Mouse (Mus musculus) adrenal gland, postnatal 4 days (tissue): ENCODE data around the gene Abi2. TPM values are rescaled to one million over a fixed set of nuclear protein-coding genes. Genes with fewer than 3 reads are reported as not detected.

Source experiments
- DNase-seq, 2 experiments: peaks; one replicate each; pipeline ENCODE4 v3.0.0; 2021 to 2022; ENCODE audit warnings: low spot score in 2 of 2, mixed read lengths in 2 of 2
- total RNA-seq, 2 experiments: library from RNA; stranded (reverse); gene quantifications; 2 replicates each; pipeline ENCODE4 v1.2.3; 2021

Gene Abi2
- total RNA-seq, 2 experiments from 2014 or later: 45.0 to 54.9 TPM

DNA sequence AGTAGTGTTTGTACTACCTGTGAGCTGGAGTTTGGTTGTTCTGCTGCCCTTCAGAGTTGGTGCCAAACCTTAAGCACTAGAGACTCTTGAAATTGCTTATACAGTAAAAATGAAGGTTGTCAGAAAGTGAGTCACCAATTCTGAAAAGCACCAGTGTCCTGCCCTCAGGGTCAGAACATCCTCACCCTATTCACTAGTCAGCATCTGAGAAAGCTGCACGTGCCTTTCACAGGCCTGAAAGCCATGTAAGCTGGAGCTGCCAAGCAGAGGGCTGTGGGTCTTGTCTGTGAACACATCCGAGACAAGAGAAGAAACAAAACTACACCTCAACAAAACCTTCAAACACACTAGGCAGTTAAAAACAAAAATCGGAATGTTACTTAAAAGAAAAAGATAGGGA lies 76.2 kb downstream of the Abi2 start:
- DNase-seq: no peak

DNA sequence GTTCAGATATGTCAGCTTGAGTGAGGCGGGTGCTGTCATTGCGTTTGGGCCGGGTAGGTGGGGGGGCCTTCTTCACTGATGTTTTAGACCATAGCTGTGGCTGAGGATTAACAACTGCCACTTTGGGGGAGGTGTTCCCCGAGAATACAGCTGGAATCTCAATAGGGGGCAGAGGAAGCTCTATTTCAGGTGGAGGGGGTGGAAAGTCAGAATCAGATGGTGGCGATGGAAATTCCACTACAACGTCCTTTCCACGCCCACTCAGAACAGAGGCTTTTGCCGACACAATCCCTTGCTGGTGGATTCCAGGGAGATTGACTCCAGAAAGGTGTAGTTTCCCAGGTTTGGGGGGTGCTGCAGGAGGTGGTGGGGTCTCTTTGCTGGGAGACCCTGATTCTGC lies 79.2 kb downstream of the Abi2 start:
- DNase-seq: no peak

DNA sequence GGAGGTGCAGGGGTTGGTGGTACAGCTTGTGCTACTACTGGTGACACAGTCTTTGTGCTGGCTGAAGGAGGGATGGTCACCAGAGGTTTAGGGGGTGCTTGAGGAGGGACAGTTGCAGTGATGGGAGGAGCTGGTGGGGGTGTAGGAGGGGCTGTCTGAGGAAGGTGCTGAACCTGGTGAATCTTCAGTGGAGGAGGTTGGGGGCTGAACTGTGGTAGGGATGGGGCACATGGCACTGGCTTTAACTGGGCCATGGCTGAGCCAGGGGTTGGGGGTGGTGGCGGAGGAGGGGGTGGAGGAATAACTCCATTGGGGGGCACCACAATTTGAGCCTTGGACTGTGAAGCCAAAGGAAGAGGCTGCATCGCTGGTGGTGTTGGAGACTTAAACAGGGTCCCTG lies 80.2 kb downstream of the Abi2 start:
- DNase-seq: no peak

DNA sequence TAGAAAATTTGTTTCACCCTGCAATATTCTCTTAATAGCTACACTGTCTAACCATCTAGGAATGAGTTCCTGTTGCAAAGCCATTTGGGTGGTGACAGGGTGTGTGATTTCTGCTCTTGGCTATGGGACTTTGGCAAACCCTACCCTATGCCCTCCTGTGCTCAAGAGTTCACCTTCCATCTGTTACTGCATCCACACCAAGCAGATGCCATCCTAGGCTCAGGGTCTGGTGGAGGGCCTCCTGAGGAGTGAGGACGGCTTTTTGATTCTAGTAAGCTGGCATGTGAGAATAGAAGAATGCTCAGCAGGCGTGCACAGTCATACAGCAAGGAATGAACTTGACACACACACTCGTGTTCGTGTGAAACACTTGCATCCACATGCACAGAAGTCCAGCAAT lies 81.1 kb downstream of the Abi2 start:
- DNase-seq: no peak

DNA sequence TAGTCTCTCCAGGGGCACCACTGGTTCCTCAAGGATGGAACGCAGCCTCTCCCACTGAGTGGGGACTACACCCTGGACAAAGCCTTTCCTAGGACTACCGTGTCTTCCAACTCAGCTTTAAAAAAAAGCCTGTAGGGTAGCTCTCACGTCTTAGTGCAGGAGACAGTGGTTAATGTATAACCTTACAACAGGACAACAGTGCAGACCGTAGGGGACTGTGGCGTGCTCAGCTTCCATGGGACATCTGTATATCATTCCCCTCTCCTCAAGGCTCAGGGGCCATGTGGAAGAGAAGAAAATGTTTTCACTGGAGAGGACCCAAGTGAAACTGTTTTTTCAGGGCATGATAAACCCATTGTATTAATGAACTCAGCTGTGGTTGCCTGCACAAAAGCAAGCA lies 83.0 kb downstream of the Abi2 start:
- no peak for DNase-seq

DNA sequence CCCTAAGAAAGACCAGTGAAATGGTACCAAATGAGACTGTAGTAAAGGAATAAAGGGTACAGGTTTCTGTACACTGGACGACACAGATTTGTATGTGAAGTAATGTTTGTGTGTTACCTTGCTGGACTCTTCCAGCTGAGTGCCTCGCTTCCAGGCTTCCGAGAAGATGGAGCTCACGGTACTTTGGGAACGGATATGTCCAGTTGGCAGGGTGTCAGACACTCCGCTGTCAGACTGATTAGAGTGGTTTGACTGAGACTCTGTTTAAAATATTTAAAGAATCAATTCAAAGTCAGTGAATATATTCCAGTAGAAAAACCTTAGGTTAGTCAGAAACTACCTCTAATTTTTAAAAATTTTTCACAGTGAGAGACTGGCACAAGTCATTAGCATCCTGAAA lies 84.0 kb downstream of the Abi2 start:
- DNase-seq: no peak

DNA sequence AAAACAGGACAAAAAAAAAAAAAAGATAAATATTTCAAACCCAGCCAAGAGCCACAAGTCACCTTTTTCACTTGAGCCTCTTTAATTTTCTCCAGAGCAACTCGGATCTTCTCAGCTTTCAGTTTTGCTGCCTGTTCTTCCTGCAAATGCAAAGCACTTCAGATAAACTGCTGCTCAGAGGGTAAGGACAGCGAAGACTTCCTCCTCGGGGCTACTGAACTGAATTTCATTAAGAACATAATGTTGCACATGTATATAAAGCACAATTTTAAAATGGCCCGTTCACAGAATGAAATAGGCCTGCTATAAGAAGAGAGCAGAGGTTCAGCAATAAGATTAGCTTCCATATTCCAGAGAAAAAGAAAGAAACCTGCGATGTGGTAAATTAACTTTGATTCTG lies 94.0 kb downstream of the Abi2 start:
- no peak for DNase-seq

DNA sequence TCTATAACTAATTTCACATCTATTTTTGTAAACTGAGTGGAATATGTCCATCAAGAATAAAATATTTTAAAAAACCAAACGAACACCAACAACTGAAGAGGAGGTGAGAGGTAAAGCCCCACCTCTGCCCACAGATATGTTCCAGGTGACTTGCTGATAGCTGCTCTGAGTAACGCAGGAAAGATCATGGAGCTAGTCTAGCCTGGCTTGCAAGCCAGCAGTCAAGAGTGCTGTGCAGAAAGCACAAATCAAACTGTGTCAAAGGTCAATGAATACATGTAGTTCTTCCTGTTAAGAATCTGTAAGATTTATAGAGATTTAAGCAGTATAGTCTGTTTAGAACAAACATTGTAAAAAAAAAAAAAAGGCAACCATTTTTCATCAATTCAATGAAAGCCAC lies 101.2 kb downstream of the Abi2 start:
- no peak for DNase-seq

DNA sequence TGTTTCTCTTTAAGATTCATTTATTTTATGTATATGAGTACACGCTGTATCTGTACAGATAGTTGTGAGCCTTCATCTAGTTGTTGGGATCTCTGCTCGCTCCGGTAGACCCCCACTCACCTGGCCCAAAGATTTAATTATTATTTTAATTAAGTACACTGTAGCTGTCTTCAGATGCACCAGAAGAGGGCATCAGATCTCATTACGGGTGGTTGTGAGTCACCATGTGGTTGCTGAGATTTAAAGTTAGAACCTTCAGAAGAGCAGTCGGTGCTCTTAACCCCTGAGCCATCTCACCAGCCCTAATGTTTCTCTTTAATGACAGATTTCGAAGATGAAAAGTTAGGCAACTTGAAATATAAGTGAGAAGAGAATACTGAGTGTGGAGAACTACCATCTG lies 120.7 kb downstream of the Abi2 start:
- no peak for DNase-seq

DNA sequence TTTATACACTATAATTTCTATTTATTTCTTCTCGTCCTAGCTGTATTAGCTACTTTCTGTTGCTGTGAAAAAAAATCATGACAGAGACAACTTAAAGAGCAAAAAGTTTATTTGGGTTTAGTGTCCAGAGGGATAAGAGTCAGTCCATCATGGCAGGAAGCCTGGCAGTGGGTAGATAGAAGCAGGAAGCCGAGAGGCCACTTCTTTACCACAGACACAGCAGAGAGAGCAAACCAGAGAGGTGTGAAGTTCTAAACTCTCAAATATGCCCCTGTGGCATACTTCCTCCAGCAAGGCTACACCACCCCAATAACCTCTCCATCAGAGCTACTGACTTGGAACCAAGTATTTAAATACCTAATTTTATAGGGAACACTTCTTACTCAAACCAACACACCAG lies 121.2 kb downstream of the Abi2 start:
- DNase-seq: no peak

Other genes starting within 250 kb of the Abi2 start
- 10 to 100 TPM; 40.8 to 43.3 TPM for gene Nbeal1, start 229.0 kb upstream of the Abi2 start, total RNA-seq
- gene Cyp20a1, start 66.3 kb upstream of the Abi2 start, total RNA-seq: 10 to 100 TPM; 25.7 to 31.5 TPM
- gene Raph1, start 157.5 kb downstream of the Abi2 start, total RNA-seq: 10 to 100 TPM; 73.6 to 75.3 TPM